Mouse (Mus musculus) skeletal muscle tissue, adult 2 months (tissue): Measurements from ENCODE around the gene Pcbp4.
"Not testable (repeated sequence)": the region's sequence is repeated elsewhere in the genome, so short reads cannot be mapped to it uniquely, and the experiment has no call there.

ENCODE experiments used
- DNase-seq: peaks from one replicate; pipeline ENCODE4 v3.0.0-alpha.2; 2012; ENCODE audit warnings: low read depth, low spot score

Pcbp4 gene

GRCm38 (mm10) chr9:106480541-106480940 lies 27.4 kb downstream of the Pcbp4 start:
- DNase-seq, result no peak

GRCm38 (mm10) chr9:106481075-106481474 lies 28.0 kb downstream of the Pcbp4 start:
- DNase-seq, result no peak

DNA sequence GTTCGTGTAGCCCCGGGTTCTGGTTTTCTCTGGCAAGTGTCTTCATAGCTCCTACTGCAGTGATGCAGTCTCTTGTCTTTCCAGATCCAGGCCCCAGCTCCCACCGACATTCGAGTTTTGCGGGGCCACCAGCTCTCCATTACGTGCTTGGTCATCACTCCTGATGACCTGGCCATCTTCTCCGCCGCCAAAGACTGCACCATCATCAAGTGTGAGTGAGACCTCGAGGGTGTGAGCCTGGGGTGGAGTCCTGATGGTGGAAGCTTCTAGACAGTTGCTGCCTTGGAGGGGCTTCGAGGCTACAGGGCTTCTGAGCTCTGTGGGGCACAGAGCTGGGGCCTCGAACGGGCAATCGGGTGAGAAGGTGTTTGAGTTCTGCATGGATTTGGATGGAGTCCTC lies 28.6 kb downstream of the Pcbp4 start:
- DNase-seq, result no peak

DNA sequence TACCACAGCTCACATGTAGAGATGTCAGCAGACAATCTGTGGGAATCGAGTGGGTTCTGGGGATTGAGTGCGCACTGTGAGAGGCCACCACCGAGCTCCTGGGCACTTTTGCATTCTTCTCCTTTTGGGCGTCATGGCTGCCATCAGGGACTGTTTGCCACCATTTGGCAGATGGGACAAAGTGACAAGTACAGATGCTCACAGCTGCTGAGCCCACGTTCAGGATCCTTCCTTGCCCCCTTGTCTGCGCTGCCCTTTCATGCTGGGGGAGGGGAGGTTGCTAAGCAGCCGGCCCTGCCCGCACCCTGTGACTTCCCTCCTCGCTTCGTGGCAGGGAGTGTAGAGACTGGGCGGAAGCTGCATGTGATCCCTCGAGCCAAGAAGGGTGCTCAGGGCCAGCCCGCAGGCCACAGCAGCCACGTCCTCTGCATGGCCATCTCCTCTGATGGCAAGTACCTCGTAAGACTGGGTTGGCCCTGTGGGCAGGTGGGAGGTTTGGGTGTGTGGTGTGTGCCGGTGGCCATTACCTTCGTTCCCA lies 29.6 kb downstream of the Pcbp4 start:
- no peak for DNase-seq

- DNase-seq, result no peak
Observed at GRCm38 (mm10) chr9:106483136-106483535, 30.0 kb downstream of the Pcbp4 start.

DNA sequence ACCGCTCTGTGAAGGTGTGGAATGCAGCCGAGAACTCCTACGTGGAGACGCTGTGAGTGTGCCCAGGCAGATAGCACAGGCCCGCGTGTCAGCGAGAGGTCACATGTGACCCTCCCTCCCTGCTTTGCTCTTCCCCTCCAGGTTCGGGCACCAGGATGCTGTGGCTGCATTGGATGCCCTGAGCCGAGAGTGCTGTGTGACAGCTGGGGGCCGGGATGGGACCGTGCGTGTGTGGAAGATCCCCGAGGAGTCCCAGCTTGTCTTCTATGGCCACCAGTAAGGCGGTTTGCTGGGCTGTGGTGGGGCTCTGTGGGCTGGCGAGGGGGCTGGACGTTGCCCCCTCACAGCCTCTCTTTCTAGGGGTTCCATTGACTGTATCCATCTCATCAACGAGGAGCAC lies 30.5 kb downstream of the Pcbp4 start:
- no peak for DNase-seq

GRCm38 (mm10) chr9:106485076-106485475 lies 32.0 kb downstream of the Pcbp4 start:
- no peak for DNase-seq

DNA sequence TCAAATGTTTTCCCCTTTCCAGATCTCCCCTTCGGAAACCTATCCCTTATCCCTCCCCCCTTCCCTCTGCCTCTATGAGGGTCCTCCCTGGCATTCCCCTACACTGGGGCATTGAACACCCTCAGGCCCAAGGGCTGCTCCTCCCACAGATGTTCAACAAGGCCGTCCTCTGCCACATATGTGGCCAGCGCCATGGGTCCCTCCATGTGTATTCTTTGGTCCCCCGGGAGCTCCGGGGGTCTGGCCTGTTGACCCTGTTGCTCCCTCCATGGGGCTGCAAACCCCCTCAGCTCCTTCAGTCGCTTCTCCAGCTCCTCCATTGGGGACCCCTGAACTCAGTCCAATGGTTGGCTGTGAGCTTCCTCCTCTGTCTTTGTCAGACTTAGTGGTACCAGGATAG lies 34.5 kb downstream of the Pcbp4 start:
- DNase-seq, result not testable (repeated sequence)

- DNase-seq, result no peak
Observed at GRCm38 (mm10) chr9:106499667-106500066, 46.6 kb downstream of the Pcbp4 start, which contains the start of gene Iqcf1. Gene Iqcf1 (plus strand): TSS chr9:106499967.

- DNase-seq, result no peak
Observed at GRCm38 (mm10) chr9:106501846-106502245, 48.8 kb downstream of the Pcbp4 start.

GRCm38 (mm10) chr9:106504246-106504645 lies 51.2 kb downstream of the Pcbp4 start:
- DNase-seq, result no peak

DNA sequence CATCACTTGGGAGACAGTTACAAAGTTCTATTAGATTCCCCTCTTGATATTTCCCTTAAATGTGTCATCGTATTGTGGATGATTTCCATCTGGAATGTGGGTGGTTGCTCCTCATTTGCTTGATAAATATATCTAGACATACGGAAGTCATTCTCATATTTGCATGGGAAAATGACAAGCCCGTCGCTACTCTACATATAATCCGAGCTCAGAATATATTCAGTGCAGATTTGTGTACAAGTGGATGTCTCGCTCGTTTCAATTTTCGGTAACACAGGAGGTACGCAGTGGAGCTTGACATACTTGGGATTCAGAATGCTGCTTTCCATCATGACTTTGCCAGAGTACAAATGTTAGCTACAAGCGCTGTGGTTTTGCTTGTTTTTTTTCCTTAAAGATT lies 56.3 kb downstream of the Pcbp4 start:
- DNase-seq, result no peak

DNA sequence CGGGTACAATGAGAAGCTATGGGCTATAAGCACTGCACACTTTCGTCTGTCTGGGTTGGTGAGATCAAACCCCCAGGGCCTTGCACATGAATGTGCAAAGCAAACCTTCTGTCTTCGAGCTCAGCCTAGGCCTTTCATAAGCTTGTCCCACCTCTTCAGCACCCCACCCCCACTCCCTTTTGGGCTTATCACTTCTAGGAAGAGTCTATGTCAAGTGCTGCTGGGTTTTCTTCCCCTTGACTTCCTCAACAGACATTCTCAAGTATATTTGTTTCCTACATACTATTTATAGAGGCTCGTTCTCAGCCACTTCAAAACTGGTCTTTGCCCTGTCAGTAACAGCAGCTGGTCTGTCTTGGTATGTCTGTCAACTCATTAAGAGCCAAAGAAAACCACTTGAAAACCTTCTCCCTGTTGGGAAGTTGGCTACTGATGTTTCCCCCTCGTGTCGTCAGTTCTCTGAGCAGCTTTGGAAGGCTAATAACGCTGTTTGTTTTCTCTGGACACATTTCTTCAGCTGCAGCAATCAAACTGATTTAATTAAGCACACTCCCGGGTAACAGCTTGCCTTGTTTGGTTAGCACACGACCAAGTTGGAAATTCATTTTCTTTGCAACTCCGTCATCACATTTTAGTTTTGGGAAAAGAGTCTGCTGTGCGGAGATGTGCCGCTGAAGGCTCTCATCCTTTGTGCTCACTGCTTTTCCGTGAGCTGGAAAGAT lies 59.8 kb downstream of the Pcbp4 start:
- DNase-seq, result no peak

DNA sequence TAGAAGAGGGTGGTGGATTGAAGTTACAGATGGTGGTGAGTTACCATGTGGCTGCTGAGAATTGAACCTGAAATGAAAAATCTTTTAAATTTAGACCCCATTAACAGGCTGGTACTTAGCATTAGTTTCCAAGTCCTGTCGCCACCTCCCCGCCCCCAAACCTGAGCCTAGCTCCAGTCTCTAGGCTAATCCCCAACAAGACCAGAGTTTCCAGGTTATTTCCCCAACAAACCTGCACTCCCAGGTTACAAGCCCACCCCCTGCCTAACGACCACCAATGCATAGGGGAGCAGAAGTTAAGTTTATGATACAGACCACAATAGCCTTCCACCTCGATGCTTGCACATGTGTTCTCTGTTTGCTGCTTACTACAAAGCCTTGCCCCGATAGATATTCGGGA lies 60.5 kb downstream of the Pcbp4 start:
- DNase-seq, result no peak
